Mouse (Mus musculus) naive thymus-derived CD4-positive, alpha-beta T cell, adult 2 months (primary cell): ENCODE data around the gene Rbfox1.

ENCODE experiments used
- DNase-seq: peaks from one replicate; pipeline ENCODE4 v3.0.0-alpha.2; 2011; ENCODE audit warnings: low read depth

Rbfox1 gene

DNA sequence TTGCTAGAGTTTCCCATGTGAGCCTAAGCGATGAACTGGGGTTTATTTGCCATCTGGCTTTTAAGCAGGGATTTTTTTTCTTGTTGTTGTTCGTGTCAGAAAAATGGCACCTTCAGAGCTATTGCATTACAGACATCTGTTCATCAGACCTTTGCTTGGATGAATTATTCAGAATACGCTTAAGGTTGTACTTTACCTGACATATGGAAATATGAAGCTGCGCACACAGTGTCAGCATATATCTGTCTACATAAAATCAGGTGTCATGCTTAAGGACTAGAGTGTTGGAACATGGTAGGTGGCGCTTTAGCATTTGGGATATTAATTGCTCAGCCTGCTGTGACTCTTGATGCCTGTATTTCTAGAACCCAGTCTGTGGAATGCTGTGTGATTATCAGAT lies 819.7 kb downstream of the Rbfox1 start:
- DNase-seq = no peak

DNA sequence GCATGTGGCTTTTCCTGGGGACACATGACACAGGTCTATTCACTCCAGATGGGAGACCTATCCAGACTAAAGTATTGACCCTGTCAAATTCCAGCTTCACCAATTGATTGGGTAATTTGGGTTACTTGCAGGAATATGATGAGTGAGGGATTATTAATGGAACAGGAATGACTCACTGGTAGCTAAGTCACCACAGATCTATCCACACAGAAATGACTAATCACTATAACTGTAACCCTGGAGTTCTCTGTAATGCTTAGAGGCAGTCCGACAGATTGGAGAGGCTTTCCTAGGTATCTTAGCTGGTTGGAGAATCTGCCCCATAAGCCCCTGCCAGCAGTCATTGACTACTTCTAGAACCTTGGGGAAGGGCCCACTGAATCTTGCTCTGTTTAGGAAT lies 827.2 kb downstream of the Rbfox1 start:
- DNase-seq = no peak

DNA sequence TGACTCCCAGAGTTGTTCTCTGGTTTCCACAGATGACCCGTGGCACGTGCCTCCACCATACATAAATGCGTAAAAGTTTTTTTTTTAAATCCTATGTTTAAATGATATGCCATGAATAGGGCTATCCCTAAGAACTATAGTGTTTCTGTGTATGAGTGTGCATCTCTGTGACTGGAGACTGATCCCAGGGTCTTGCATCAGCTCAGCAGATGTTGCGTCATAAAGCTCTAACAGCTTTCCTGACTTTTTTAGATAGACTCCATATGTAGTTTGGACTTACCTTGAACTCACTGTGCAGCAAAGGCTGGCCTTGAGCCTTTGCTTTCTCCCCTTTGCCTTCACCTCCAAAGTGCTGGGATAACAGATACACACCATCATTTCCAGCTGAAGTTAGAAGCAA lies 830.1 kb downstream of the Rbfox1 start:
- DNase-seq = no peak

DNA sequence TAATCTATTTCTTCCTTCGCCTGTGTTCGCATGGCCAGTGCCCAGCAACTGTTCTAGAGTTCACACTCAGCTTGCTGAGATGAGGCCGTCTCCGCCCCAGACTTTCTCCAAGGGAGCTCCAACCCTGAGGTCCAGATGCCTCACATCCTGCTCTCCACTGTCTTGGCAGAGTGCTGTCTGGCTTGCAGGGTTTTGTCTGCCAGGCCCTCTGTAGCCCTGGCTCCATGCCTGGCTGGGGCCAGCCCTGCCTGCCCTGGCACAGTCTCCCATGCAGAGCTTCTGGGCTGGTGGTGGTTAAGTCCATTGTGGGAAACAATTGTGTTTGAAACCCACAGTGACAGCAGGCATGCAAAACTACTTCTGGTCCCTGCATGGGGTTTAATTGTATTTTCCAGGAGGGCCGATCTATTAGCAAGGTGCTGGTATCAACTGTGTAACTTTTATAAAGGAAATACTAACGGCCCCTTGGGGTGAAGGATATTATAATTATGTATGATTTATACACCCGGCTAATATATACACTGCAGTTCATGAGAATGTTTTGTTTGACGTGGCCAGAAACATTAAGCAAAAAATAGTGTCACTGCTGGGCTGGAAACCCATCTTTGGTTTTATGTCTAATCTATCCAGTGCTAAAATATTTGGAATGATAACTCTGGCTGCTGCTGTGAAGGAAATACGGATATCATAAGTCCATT lies 831.2 kb downstream of the Rbfox1 start:
- DNase-seq = no peak

DNA sequence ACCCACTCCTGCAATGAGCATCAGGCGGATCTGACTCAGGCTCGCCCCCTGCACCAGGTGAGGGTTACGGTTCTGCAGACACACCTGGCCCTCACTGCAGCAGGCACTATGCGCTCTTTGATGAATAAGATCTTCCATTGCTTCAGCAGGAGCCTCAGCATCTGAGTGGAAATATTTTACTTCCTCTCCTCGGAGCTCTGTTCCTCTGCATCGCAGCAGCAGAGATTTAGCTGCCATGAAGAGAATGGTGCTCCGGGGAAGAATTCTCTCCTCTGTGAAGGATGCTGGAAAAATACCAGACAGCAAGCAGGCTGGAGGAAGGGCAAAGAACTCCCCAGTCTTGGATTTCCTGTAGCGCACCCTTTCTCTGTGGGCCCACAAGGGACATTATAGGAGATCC lies 833.9 kb downstream of the Rbfox1 start:
- no peak for DNase-seq

DNA sequence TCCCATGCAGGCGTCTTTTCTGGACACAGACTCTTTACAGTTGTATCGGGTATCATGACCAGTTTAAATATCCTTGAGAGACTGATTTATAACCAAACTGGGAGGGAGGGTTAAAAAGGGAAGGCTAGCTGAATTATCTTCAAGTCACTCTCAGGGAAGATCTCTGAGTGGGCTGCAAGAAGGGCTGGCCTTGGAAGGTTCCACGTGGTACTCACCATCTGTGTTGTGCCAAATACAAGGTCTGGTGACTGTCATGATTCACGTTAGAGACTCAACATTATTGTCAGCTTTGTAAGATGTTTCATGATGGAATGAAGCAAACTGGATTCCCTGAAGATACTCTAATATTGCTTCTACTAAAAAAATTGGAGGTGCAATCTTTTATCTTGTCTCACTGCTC lies 847.5 kb downstream of the Rbfox1 start:
- DNase-seq = no peak

DNA sequence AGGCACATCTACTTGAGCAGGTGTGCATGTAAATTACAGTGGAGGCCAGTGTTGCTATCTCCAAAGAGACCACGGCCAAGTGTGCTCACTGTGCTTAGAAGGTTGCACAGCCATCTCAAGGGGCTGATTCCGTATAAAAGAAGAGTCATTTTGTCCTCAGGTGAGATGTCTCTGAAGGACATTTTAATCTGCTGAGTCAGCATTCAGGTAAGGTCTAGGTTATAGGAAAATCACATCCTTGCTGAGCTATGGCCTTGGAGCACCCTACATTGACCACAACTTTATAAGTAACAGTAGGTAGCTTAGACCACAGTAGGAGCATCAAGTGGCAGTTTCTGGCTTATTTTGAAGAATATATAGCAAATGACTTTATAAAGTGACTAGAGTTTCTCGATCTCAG lies 848.3 kb downstream of the Rbfox1 start:
- DNase-seq = no peak

DNA sequence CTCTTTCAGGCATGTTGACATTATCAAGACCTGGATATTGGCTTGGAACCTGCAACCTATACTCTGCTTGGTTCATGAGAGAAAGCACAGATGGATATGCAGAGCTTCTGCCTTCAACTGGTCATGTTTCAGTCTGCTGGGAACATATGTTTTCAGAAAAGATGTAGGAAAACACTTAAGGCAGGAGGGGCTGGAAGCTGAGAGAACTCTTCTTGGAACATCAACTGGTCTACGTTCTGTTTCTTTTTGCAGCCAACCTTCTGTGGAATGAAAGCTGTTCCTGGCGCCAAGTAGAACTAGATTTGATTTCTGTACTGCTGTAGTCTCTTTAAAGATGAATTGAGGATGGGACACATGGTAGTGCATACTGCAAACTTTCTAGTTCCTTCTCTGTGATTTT lies 851.4 kb downstream of the Rbfox1 start:
- no peak for DNase-seq

DNA sequence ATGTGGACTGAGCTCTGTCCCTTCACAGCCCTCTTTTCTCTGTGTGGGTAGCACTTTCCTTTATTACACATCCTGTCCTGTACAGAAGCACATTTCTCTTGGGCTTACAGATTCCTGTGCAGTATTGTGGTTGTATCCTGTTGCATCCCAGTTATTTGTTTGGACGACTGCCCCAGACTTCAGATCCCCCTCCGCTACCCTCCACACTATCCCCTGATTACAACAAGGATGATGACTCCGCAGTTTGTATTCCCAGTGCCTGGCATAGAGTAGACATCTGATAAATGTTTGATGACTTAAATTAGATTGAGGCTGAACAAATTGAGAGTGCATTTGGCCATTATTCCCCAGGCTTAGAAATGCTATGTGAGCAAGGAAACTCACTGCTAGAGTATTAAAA lies 851.8 kb downstream of the Rbfox1 start:
- DNase-seq = no peak

DNA sequence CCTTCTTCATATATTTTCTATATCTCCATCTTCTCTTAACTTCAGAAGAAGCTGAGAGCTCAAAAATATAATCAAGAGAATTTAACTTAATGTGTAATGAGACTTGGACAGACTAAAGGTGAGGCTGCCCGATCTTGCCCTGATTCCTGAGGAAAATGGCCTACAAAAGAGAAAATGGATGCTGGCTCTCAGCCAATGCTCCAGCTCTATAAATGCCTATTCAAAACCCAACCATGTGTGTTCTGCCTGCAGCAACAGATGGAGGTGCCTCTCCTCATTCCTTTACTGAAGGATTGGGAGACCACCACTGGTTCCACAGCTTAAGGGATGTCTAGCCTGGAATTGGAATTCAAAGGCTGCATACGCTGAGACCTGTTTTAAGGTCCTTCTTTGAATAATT lies 861.0 kb downstream of the Rbfox1 start:
- no peak for DNase-seq

DNA sequence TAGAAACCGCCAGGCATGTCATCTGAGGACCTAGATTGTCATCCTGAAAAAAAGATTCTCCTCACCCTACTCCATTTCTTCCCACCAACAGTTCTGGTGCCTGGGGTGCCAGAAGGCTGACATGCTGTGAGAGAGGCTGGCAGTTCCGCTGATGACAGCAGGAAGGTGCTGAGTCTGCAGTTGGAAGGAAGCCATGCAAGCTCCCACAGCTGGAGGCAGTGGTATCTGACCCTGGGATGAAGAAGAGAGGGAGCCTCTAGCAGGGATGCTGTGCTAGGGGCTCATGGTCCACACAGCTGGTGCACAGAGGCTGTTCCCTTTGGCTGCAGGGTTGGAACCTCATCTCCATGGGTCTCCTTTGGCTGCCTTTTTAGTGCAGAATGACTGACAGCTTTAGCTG lies 865.3 kb downstream of the Rbfox1 start:
- DNase-seq = no peak

DNA sequence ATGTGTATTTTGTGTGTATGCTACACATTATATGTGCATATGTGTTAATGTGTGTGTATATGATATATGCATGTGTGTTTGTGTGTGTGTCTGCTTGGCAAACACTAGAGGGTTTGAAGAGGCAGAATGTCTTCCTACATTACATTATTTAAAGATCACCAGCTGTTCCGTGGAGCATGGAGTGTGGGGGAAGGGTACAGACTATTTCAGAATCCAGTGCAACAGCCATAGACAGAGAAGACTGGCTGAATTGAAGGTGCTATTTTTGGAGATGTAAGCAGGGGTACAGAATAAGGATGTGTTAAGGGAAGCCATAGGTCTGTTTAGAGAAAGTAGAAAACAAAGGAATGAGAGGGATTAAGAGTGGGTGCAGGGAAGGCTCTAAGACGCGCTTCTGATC lies 869.7 kb downstream of the Rbfox1 start:
- DNase-seq = no peak

DNA sequence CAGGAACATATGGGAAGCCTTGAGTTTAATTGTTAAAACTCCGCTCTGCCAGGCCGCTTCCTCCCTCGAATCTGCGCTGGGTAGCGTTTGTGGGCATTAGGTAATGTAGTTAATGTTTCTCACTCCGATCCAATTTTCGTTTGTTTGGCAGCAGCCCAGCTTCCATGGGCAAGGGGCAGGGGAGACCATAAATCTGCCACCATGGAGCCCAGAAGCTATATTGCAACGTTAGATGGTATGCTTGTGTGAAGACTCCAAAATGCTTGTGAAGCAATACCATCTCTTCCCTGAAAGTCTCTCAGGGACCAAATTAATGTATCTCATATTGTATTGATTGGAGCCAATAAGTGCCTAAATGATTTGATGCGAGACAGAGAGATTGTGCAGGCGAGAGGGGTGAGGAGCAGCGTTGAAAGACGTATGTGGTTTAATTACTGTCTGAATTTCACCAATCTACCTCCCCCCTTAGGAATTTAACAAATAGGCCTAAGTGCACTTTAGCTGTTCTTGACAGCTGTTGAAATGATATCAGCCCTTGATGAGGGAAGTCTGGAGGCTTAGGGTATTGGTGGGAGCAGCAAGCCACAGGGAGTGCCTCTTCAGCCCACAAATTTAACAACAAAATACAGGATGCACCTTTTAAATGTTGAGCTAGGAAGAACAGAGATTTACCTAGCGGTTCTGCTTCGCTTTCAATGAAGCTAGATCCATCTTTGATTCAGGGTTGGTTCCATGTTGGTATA lies 884.5 kb downstream of the Rbfox1 start:
- DNase-seq = no peak

DNA sequence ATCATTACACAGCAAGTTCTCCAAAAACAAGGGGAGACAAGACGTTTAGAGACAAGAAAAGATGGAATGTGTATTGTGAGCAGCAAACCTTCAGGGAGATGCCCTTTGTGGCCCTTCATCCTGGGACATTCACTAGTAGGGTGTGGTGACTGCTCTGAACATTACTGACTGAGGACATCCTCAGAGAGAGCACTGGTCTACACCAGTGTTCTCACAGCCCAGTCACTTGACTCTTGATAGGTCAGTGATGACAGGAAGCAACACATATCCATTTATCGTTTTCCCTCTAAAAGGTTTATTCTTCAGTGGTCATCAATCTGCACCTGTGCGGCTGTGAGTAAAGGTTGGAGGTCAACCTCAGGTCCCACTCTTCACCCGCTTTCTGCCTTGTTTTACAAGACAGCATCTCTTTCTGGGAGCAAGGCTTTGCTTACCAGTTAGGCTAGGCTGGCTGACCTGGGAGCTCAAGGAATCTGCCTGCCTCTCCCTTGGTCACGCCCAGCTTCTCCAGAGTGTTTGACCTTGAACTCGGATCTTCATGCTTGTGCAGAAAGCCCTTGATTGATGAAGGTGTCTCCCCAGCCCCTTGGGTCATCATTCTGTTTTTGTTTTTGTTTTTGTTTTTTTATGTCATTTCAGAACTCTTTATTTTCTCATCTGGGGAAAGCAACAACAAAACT lies 892.5 kb downstream of the Rbfox1 start:
- DNase-seq = no peak

DNA sequence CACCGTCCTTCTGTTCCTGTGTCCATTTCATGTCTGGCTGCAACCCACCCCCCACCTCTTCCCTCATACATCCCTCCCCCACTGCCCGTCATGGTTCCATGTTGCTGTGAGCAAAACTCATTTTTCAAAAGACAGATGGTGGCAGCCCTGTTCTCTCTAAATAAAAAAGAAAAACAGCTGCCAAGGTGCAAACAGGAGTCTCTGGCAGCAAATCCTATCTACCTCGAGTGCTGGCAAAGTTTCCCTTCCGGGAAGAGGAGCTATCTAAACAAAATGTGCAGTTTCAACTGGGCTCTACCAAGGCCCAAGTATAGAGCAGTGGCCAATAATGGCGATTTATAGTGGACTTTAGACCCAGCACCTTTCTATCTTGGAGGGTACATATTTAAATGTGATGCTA lies 899.0 kb downstream of the Rbfox1 start:
- DNase-seq = no peak

DNA sequence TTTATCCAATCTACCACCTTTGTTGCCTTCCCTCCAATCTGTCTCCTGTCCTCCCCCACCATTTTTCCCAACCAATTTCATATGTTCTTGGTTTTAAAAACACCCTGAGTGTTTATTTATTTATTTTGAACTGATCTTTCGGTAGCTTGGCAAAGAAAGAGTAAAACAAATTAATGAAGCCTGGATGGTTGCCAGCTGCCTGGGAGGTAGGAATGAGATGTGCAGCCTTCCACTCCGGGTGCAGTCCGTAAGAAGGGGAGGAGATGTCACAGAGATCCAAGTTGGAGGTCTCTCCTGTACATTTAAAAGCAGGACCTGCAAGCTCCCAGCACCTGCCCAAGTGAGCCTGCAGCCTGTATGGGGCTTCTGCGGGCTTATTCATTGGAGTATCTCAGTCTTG lies 899.9 kb downstream of the Rbfox1 start:
- DNase-seq = no peak

DNA sequence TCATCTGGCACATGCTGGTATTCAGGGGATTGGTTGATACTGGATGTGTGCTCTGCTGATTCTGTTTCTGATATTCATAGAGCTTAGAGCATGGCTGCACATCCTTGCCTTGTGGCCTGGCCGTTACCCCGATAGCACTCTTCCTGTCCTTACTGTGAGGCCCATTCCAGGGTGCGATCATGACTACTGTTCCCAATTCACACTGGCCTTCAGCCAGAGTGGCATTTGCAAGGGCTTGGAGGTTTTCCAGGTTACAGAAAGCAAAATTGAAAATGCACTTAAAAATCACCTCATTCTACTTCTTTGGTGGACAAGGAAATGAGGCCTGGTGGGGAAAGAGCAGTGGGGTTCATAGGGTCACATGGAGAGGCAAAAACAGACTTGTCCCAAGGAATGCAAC lies 906.1 kb downstream of the Rbfox1 start:
- no peak for DNase-seq

DNA sequence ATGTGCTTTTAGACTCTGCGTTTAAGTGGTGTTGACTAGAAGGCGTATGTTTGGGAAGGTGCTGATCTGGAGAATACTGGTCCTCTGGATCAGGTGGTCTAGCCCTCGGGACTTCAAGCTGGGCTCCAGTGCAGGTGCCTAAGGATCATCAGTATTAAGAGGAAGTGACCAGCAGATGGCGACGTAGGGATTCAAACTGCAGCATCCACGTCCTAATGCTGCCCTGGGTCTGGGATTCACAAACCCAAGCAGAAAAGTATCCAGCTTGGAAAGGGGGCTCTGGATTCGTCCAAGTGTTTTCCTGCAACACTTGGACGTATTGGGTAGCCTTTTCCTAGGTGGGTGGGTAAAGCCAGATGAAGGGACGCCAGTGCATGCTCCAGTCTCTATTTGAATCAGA lies 906.5 kb downstream of the Rbfox1 start:
- no peak for DNase-seq

DNA sequence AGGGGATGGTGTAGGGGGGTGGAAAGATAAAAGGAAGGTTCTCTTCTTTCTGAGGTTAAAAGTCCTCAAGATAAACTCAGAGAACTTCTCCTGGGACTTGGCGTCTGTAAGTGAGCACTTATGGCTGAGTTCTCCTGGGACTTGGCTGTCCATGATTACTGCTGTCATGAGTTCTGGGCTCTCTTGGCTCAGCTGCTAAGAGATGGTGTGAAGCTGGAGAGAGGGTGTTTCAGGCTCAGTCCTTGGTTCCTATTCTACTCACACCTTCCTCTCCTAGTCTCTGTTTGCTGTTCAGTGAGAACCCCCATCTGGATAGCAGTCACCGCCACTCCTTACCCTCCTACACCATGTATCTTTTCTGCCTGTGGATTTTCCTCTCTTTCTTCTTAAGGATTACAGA lies 921.1 kb downstream of the Rbfox1 start:
- no peak for DNase-seq

DNA sequence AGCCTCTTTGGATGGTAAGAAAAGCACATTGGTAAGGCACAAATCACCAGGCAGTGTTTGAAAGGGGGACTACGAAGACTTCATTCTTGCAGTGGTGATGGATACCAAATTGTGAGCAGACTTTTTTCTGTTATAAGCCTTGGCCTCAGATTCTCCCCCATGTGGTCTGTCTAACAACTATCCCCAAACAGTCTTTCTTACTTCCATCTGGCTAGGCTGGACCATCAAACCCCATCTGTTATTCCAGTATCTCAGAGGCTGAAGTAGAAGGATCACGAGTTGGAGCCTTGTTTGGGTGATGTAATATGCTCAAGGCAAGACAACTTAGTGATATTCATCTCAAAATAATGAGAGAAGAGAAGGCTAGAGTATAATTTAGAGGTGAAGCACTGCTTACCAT lies 922.7 kb downstream of the Rbfox1 start:
- DNase-seq = no peak

DNA sequence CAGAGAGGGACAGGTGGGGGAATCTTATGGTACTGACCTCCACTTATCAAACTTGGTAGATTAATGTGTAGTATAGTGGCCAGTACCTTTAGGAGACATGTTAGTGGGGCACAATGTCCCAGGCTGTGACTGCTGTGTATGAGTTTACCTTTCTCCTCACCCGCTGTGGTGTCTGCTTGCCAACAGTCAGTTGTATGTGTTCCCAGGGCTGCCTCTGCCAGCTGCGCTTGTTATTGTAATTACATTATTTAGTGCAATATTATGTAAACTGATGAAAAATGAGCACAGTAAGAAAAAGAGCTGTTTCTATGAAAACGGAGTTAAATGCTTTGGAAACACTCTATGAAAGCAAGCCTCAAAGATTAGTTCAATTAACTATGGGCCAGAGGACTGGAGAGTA lies 928.7 kb downstream of the Rbfox1 start:
- DNase-seq = no peak

DNA sequence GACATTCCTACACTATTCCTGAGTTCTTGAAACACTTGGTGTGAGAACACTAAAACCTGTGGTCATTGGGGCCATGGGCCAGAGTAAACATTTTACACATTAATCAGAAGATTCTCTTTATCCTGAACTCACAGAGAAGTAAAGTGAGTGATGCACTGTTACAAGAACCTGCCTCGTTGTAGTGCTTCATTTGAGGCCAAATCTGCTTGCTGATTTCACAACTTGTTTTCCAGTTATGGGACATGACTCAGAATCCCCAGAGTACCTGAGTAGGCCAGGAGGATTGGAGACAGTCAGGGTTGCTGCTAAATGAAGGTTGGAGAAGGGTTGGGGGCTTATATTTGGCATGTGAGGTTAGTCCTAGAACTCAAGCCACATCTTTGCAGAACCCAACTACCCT lies 936.6 kb downstream of the Rbfox1 start:
- DNase-seq = no peak

DNA sequence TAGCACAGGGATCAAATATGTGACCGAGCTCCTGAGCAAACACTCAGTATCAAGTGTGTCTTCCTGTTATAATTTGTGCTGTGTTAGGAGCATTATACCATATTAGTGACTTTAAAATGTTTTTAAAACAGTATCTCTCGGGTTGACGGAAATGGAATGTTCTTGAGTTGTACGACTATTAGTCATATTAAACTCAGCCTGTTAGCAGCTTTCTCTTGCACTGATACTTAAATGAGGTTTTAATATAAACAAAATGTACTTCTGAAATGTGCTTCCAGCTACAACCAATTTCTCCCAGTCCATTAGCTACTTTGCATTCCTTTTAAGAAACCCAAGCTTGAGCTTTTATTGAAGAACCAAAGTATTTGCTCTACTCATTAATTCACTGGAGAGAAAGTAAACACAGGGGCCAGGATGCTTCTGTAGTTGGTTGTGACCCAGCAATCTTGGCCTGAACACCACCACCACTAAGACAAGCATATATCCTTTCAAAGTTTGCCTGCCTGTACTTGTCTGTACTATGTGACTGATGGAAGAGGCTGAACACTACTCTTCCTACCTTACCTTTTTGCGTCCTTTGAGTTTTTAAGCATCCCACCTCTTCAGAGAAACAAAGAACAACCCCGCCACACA lies 944.9 kb downstream of the Rbfox1 start:
- no peak for DNase-seq
